Mouse (Mus musculus) layer of hippocampus, adult 18-20 months (tissue): ENCODE data around the gene Spef2. TPM values are rescaled to one million over a fixed set of nuclear protein-coding genes. Genes with fewer than 3 reads are reported as not detected.
"Not testable (repeated sequence)": the region's sequence is repeated elsewhere in the genome, so short reads cannot be mapped to it uniquely, and the experiment has no call there.

Experiments used
- DNase-seq, 2 experiments: peaks; one replicate each; pipeline ENCODE4 v3.0.0; 2022; ENCODE audit warnings: low spot score in 2 of 2
- long read RNA-seq: library from polyadenylated mRNA; stranded (forward); transcript quantifications from one replicate; pipeline ENCODE4 v2.0.0, GENCODE M21; 2021
- total RNA-seq, 2 experiments: library from RNA; stranded (reverse); gene quantifications; 2 replicates each; pipeline ENCODE4 v1.2.3; 2021

Spef2 gene
- total RNA-seq = 1 to 10 TPM; 3.1 to 3.2 TPM
- long read RNA-seq, full-length matches to known transcripts = 1 of 10 reads
- long read RNA-seq, partial matches to known transcripts = 3 of 10 reads
- long read RNA-seq, other reads (novel, unspliced or antisense) = 6 of 10 reads

- DNase-seq = peak; percentile 30 to 76
Measured at GRCm38 (mm10) chr15:9748359-9749102, at the start of gene Spef2. Spef2 (minus strand) TSS chr15:9748868.

GRCm38 (mm10) chr15:9794131-9794530, 45.5 kb upstream of the Spef2 start:
- DNase-seq = no peak

- no peak for DNase-seq
Measured at GRCm38 (mm10) chr15:9788245-9789030, 39.8 kb upstream of the Spef2 start.

GRCm38 (mm10) chr15:9774222-9775142, 25.8 kb upstream of the Spef2 start:
- DNase-seq = not testable (repeated sequence)

GRCm38 (mm10) chr15:9768184-9768918, 19.7 kb upstream of the Spef2 start:
- DNase-seq = no peak

- DNase-seq = no peak
Measured at GRCm38 (mm10) chr15:9767034-9767433, 18.4 kb upstream of the Spef2 start.

GRCm38 (mm10) chr15:9750966-9751365, 2.3 kb upstream of the Spef2 start:
- DNase-seq = no peak

GRCm38 (mm10) chr15:9747410-9748104, 1.1 kb downstream of the Spef2 start:
- no peak for DNase-seq

GRCm38 (mm10) chr15:9742172-9742571, 6.5 kb downstream of the Spef2 start:
- DNase-seq = no peak

- DNase-seq = no peak
Measured at GRCm38 (mm10) chr15:9714574-9715458, 33.9 kb downstream of the Spef2 start.

- DNase-seq = peak in 1 of 2 experiments; percentile 6
Measured at GRCm38 (mm10) chr15:9713707-9714106, 35.0 kb downstream of the Spef2 start.

GRCm38 (mm10) chr15:9710330-9710729, 38.3 kb downstream of the Spef2 start:
- no peak for DNase-seq

GRCm38 (mm10) chr15:9705830-9706450, 42.7 kb downstream of the Spef2 start:
- no peak for DNase-seq

GRCm38 (mm10) chr15:9701845-9702244, 46.8 kb downstream of the Spef2 start:
- no peak for DNase-seq

- DNase-seq = no peak
Measured at GRCm38 (mm10) chr15:9691721-9692120, 56.9 kb downstream of the Spef2 start.

GRCm38 (mm10) chr15:9690845-9691244, 57.8 kb downstream of the Spef2 start:
- no peak for DNase-seq

GRCm38 (mm10) chr15:9690436-9690835, 58.2 kb downstream of the Spef2 start:
- DNase-seq = no peak

- no peak for DNase-seq
Measured at GRCm38 (mm10) chr15:9683485-9683884, 65.2 kb downstream of the Spef2 start.
